Mouse (Mus musculus) ovary, postnatal 10 days (tissue): Measurements from ENCODE around the gene Pip4k2a.

Experiments used
- DNase-seq: peaks from one replicate; pipeline ENCODE4 v3.0.0; 2022; ENCODE audit warnings: low spot score

Pip4k2a gene

DNA sequence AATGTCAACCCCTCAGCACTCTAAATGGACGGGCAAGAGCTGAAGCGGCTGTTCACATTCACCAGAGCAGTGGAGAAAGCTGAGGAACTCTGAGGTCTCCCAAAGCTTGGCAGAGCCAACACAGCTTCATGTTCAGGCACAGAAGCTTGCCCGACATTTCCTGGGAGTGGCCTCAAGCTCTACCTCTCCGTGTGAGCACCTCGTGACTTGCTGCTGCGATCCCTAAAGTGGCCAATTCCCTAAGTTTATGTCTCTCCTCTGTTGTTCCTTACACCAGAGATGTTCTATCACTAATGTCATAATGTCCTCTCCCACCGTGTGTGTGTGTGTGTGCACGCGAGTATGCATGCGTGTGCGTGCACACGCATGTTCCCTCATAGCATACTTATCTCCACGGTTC, 42.3 kb downstream of the Pip4k2a start:
- no peak for DNase-seq

- no peak for DNase-seq
Measured at GRCm38 (mm10) chr2:18955022-18955421, 42.9 kb downstream of the Pip4k2a start.

DNA sequence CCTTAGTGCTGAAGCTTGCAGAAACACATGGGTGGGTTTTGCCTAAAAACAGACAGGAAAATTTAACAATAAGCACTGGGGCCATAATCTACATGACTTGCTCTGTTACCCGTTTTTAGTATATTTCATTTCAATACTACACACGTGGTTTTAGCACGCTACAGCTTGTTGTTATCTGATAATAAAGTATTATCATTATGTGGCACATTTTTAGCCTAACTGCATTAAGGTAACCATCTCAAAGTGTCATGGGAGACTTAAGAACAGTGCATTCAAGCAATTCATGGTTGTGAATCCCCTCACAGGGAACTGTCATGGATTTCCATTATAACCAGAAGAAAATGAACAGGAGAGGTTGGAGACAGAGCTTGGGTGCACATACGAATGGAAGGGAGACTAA, 43.5 kb downstream of the Pip4k2a start:
- no peak for DNase-seq

- no peak for DNase-seq
Measured at GRCm38 (mm10) chr2:18952102-18952673, 45.7 kb downstream of the Pip4k2a start.

GRCm38 (mm10) chr2:18950758-18951157, 47.2 kb downstream of the Pip4k2a start:
- no peak for DNase-seq

GRCm38 (mm10) chr2:18948741-18949140, 49.2 kb downstream of the Pip4k2a start:
- no peak for DNase-seq

GRCm38 (mm10) chr2:18947669-18948459, 50.1 kb downstream of the Pip4k2a start:
- DNase-seq = no peak

DNA sequence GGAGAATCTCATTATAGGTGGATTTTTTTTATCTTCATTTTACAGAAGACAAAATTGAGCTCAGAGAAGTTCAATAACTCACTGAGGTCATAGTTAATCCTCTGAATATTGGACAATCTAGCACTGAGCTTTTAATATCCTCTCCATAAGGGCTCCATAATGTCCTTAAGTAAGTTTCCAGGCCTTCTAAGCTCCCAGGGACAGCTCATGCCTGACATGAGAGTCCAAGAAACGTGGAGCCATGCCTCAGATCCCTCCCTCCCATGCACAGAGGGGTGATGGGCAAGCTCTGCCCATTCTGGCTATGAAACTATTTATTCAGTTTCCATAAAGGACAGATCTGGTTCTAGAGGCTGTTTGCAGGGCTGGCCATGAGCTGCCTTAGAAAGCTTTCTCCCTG, 52.5 kb downstream of the Pip4k2a start:
- no peak for DNase-seq

GRCm38 (mm10) chr2:18943930-18944329, 54.0 kb downstream of the Pip4k2a start:
- DNase-seq = no peak

DNA sequence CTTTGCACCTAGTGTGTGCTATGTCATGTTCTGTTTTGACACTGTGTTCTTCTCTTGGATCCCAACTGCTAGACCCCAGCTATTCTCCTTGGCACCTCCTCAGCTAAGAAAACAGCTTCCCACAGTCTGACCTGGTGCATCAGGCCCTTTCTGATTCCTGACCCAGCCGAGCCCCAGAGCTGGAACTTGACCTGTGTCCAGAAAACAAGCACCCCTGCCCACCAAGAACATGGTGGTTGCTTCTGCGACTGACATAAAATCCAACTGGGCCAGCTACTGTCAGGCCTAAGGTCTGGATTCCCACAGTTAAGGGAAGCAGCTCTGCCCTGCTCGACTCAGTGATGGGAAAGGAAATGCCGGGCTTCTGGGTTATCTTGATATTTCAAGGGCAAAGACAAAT, 54.6 kb downstream of the Pip4k2a start:
- no peak for DNase-seq

DNA sequence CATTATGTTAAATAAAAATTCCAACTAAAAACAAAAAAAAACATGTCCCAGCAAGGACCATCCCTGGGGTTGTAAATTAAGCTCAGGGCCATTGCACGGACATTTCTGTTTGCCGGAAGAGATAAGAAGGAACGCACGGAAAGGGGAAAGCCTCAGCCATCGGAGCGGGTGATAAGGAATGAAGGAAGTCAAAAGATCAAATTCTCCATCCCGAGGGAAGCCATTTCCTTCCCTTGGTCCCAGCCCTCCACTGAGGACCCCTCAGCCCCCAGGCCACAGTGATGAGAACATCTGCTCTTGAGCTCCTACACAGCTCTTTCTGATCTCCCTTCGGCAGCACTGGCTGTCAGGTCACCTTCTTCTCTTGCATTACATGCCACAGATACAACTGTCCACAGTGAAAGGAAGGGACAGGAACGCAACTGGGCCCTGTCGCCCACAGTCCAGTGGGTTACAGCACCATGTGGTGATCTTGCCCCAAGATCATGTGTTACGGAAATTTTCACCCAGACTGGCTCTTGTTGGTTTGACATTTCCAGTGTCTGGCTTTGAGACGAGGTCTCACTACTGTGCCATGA, 57.1 kb downstream of the Pip4k2a start:
- no peak for DNase-seq

DNA sequence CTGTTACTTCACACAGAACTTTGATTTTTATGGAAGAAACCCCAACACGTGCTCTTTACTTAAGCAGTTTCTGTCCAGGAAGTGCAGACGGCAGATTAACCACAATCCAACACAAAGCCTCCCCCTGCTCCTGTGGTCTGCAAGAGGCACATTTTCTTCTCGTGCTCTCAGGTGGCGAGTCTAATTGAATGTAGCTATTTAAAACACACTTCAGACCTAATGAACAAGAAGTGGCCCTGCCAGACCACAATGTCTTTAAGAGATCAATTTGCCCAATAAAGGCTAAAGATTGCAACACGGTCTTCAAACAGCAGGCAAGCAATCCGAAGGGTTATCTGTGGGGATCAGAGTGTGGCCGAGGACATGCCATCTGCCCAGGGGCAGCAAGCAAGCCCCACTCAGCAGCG, 59.0 kb downstream of the Pip4k2a start:
- DNase-seq = no peak

DNA sequence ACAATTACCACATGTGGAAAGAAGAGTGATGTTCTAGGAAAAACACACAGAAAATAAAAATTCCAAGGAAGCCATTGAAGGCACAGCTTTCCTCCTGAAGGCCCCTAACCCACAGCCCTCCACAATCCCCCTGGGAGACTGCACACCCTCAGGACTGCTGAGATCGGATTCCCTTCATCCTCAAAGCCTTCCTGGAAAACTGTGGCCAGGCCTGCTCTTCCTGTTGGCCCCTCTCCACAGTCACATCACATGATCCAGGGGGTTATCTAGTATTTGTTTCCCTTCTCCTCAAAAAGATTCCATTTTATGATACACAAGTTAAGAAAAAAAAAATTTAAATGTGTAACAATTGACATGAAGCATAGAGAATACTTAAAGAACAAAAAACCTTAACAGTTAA, 59.7 kb downstream of the Pip4k2a start:
- DNase-seq = no peak

- no peak for DNase-seq
Measured at GRCm38 (mm10) chr2:18937611-18938010, 60.3 kb downstream of the Pip4k2a start.

DNA sequence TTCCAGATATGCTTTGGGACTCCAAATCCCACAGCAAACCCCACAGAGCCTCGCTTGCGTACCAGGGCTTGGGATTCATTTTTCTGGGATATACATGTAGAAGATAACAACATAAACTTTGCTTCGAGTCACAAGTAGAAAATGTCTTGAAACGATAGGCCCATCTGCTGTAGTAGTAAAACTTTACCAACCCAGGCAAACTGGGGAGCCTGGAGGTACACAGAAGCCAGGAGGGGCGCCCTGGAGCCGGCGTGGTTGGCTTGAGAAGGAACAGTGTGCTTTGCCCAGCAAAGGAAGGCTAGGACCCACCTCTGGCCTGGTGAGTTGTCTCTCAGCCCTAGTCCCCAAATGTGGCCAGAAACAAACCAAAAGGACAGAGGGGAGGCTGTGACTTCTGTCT, 61.5 kb downstream of the Pip4k2a start:
- DNase-seq = no peak

DNA sequence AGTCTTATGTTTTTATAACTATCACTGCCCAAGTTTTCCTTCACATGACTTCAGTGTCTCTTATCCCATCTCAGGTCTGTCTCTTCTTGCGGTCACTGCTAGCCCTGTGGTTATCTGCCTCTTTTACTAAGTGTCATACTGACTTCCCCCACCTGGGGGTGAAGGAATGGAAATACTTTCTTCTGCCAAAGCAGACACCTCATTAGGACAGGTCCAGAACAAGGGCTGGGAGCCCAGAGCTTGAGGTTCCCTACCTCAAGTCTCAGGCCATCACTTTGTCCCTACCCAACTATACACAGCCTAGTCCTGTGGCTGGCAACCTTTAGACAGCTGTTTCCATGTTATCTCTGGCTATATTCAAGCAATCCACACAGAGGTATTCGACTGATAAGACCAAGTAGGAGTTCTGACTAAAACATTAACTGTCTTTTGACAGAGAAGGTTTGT, 62.3 kb downstream of the Pip4k2a start:
- no peak for DNase-seq

DNA sequence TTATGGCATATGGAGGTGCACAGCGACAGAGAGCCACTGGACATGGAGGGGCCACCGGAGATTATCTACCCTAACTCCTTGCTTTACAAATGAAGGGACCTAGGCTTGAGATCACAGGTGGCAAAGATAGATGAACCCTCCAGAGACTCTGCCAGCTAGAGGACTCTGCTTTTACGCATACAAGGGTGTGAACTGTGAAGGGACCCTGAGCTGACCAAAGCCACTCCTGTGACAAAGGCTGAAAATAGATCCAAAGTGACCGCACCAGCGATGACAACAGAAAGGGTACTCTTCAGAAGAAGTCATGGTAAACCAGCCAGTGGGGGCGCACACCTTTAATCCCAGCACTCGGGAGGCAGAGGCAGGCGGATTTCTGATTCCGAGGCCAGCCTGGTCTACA, 63.8 kb downstream of the Pip4k2a start:
- no peak for DNase-seq

GRCm38 (mm10) chr2:18933418-18933817, 64.5 kb downstream of the Pip4k2a start:
- no peak for DNase-seq

DNA sequence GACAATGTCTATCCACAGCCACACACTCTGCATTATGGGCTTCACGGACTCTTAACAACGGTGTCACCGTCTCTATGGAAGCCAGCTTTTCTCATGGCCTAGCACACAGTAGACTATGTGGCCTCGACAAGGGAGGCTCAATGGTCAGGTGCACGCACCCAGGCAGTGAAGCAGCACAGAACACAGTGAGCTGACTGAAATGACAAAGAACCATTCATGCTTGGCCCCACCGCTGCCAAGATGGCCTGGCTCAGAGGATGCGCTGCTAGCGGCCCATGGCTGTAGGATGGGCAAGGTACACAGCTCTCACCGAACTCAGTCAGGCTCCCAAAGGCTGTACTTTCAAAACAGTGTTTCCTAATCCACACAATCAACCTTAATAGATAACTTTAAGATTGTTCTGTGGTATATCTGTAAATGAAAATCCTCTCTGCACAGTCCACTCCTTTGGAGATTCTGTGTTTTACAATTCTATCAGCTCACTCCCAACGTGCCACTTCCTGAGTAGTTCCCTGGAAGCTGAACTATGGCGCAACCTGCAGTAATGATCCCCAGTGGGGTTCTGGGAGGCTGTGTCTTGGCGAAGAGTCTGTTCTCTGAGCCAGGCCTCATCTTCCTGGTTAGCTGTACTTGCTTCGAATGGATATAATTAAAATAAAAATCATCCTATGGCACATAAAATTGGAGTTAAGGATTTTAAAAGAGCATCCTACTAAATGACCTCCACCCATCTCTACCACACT, 67.4 kb downstream of the Pip4k2a start:
- DNase-seq = no peak

DNA sequence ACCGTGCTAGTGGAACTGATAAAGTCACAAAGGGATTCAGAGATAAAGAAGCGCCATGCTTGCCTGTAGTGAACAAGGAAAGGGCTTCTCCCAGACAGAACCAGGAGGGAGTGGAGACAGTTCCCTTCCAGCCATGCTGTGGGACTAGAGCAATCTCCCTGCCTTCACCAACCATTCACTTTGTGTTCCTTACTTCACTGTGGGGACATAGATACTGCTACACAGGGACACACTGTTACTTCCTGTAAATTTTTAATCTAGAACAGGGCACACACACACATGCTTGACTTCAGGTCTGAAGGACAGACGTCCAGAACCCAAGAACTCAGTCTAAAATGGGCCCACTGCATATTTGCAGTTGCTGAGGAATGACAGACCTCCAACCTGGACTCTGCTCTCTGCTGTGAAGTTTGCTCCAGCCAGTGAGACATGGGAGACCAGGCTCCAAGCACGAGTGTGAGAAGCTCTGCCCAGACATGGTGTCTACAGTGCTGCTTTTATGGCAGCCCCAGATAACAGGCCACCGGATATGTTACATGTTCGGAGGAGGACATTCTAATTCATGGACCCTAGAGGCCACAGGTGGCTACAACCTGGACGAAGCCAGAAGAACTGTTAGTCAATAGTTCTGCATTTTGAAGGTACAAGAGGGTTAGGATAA, 69.2 kb downstream of the Pip4k2a start:
- DNase-seq = no peak

- no peak for DNase-seq
Measured at GRCm38 (mm10) chr2:18928196-18928595, 69.7 kb downstream of the Pip4k2a start.
